11 mouse cellular contexts compared by ENCODE assay signal in the genomic region with DNA sequence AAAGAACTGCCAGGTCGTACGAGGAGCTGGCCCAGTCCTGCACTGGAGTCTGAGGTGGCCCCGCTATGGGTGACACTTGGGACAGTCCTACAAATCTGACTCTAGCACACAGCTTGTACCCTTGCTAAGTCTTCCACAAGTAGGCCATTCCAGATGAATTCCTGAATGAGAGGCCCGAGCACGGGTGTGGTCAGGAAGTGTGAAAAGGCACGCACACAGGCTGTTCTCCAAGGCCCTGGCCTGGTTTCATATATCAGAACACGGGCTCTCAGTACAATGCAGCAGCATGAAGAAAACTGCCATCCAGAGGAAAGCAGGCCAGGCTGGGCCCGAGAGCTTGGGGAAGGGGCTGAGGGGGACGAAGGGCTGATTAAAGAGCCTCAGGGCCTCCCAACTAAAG. TPM values are rescaled to one million over a fixed set of nuclear protein-coding genes. Genes with fewer than 3 reads are reported as not detected.
DNase-seq lines count a peak whose midpoint lies in the region; ATAC-seq and TF ChIP-seq lines count a peak whose summit lies in the region.
"Had no signal": no experiment of that assay in that cellular context is flagged by ENCODE, and none has a peak within 500 bp of the region (broad histone marks: within the 10 kb centered on the region; RNA-seq: fewer than 3 reads in every experiment).

No protein-coding gene starts in this region.

- ATAC-seq in liver, postnatal 0 days = no peak
- ATAC-seq in cerebellum, adult (ENCODE audit: insufficient number of reproducible peaks, low FRiP score, low TSS enrichment) = no peak
- ATAC-seq: forebrain, embryonic 16.5 days had no signal

- no peak for TF ChIP-seq CTCF in liver, postnatal 0 days (IDR thresholded peaks at IDR 0.05; ENCODE audit: low read depth)

- no peak for TF ChIP-seq EP300 in liver, postnatal 0 days (IDR thresholded peaks at IDR 0.05; ENCODE audit: low read depth)

- peaks cover 37% of the 10 kb centered on the region for H3K36me3 ChIP-seq in liver, postnatal 0 days (replicated peaks; ENCODE audit: insufficient read depth, low read length)
- peaks cover 39% of the 10 kb centered on the region for H3K36me3 ChIP-seq in heart, embryonic 10.5 days

- no peaks in the 10 kb centered on the region for H3K9me3 ChIP-seq in liver, postnatal 0 days (ENCODE audit: low read length)
- H3K9me3 ChIP-seq in heart, embryonic 10.5 days = no peaks in the 10 kb centered on the region
- H3K9me3 ChIP-seq: megakaryocyte, embryonic 14.5 days had no signal

- 0 out of 2 replicates have a peak overlapping the region, but pooled peaks have one; percentile 5 for H3K27ac ChIP-seq in liver, postnatal 0 days (ENCODE audit: low read depth)
- H3K27ac ChIP-seq in heart, embryonic 10.5 days = peak overlapping the region; percentile 86

- 65% methylated on average over 9 of the region's 9 CpGs for WGBS in liver, postnatal 0 days (ENCODE audit: insufficient replicate concordance)
- 35% methylated on average over 9 of the region's 9 CpGs for WGBS in heart, embryonic 10.5 days

- H3K4me3 ChIP-seq in liver, postnatal 0 days (ENCODE audit: low read depth, low read length) = no peak overlapping the region
- no peak overlapping the region; the same call in 1 of the 2 replicates for H3K4me3 ChIP-seq in heart, embryonic 10.5 days
- H3K4me3 ChIP-seq: megakaryocyte, embryonic 14.5 days had no signal

- no peak for DNase-seq in liver, postnatal 0 days
- no peak for DNase-seq in liver
- DNase-seq in heart, embryonic 10.5 days (ENCODE audit: low spot score) = no peak
- DNase-seq in kidney, postnatal 10 days = peak; percentile 55
- peak; percentile 68 for DNase-seq in retina, postnatal 1 day
- no peak for DNase-seq in frontal cortex, postnatal 36 days (ENCODE audit: low spot score in 2 of 2)
- DNase-seq in urinary bladder, postnatal 4 days (ENCODE audit: low spot score in 2 of 2) = no peak

- no peaks in the 10 kb centered on the region for H3K4me1 ChIP-seq in liver, postnatal 0 days (ENCODE audit: insufficient read depth)
- peaks cover 93% of the 10 kb centered on the region for H3K4me1 ChIP-seq in heart, embryonic 10.5 days

- H3K4me2 ChIP-seq in liver, postnatal 0 days (ENCODE audit: low read depth, low read length) = no peak overlapping the region

- H3K9ac ChIP-seq in liver, postnatal 0 days (replicated peaks) = no peak overlapping the region

- no peaks in the 10 kb centered on the region for H3K27me3 ChIP-seq in liver, postnatal 0 days (ENCODE audit: insufficient read depth, low read length)
- H3K27me3 ChIP-seq in heart, embryonic 10.5 days (ENCODE audit: insufficient read depth, poor library complexity, severe bottlenecking) = no peaks in the 10 kb centered on the region
- H3K27me3 ChIP-seq: megakaryocyte, embryonic 14.5 days; Patski had no signal

RNA-seq across cellular contexts. Expression of gene H2afy, which starts 20.8 kb away (rescaled TPM):
- 84.3 and 87.4 TPM in 2 replicates for polyA plus RNA-seq in liver, postnatal 0 days (2015; fragmentation: Nextera tagmentation; extraction: Ambion mirVana)
- polyA plus RNA-seq in heart, embryonic 10.5 days (2016; fragmentation: Nextera tagmentation; extraction: Ambion mirVana) = 134 and 287 TPM in 2 replicates

Comparison
In these comparisons a context has a peak if more than half of its experiments do, and no peak if none do; other contexts are left out.
1. DNase-seq: peak in kidney, postnatal 10 days (single experiment) and retina, postnatal 1 day (single experiment); none in liver, postnatal 0 days (single experiment), liver (single experiment), heart, embryonic 10.5 days (single experiment), frontal cortex, postnatal 36 days (0 of 2) and urinary bladder, postnatal 4 days (0 of 2).